Mouse (Mus musculus): ENCODE measurements at regions not wholly inside any gene's neighbourhood (a gene's known extent, or its start where the extent isn't known, plus 50 kb on each side); places are given as distances from the start of the nearest gene placed in this dataset.

GRCm38 (mm10) chr7:125237026-125237425 lies 207.4 kb upstream of the Kdm8 start:
- TF ChIP-seq USF1 (IDR thresholded peaks at IDR 0.05; ENCODE audit: low read depth, low read length) = no peak
- no peak for TF ChIP-seq CTCF (IDR thresholded peaks at IDR 0.05 in 2 of 3, conservative IDR thresholded peaks at IDR 0.05 in 1 of 3; ENCODE audit: control insufficient read depth in 1 of 3, insufficient read depth in 1 of 3, low read depth in 2 of 3, low read length in 3 of 3, poor library complexity in 1 of 3, severe bottlenecking in 1 of 3)
- no peak for TF ChIP-seq MAX (IDR thresholded peaks at IDR 0.05; ENCODE audit: low read length)
- TF ChIP-seq ZC3H11A (IDR thresholded peaks at IDR 0.05; ENCODE audit: low read depth, low read length) = no peak
- no peak for TF ChIP-seq TBP (IDR thresholded peaks at IDR 0.05; ENCODE audit: low read depth, low read length)
- TF ChIP-seq EP300 (IDR thresholded peaks at IDR 0.05; ENCODE audit: low read depth in 1 of 2, low read length in 2 of 2) = no peak

All from MEL (cell line).